ENCODE assay signal across 8 mouse cellular contexts in genomic region chr11:6443727-6444076, GRCm38 (mm10). TPM values are rescaled to one million over a fixed set of nuclear protein-coding genes. Genes with fewer than 3 reads are reported as not detected.
DNase-seq lines count a peak whose midpoint lies in the region; ATAC-seq and TF ChIP-seq lines count a peak whose summit lies in the region.

No protein-coding gene starts in this region.

- DNase-seq in lung, adult 2 months: no peak
- no peak for DNase-seq in lung, postnatal 4 days
- no peak for DNase-seq in embryonic facial prominence, embryonic 11.5 days (ENCODE audit: low spot score)
- DNase-seq in B cell, adult 2 months: no peak
- no peak for DNase-seq in urinary bladder, postnatal 25 days (ENCODE audit: low spot score)

- TF ChIP-seq POLR2A in lung, adult 2 months (IDR thresholded peaks at IDR 0.05; ENCODE audit: borderline replicate concordance, extremely low read depth, low read depth, low read length): no peak

- no peak for TF ChIP-seq CTCF in lung, adult 2 months (IDR thresholded peaks at IDR 0.05; ENCODE audit: insufficient read depth, low read length)

- peaks cover 6% of the 10 kb centered on the region; the same call in 1 of the 2 replicates for H3K4me1 ChIP-seq in lung, adult 2 months (ENCODE audit: control insufficient read depth, insufficient read depth, low read length)
- H3K4me1 ChIP-seq in embryonic facial prominence, embryonic 11.5 days (ENCODE audit: control insufficient read depth, insufficient read depth, low read length): no peaks in the 10 kb centered on the region
- no peaks in the 10 kb centered on the region; the same call in 1 of the 2 replicates for H3K4me1 ChIP-seq in intestine, embryonic 15.5 days (replicated peaks)
- H3K4me1 ChIP-seq in neural tube, embryonic 13.5 days (replicated peaks): peaks cover 18% of the 10 kb centered on the region

- H3K9ac ChIP-seq in embryonic facial prominence, embryonic 11.5 days (replicated peaks; ENCODE audit: low read length): peak overlapping the region; percentile 88
- peak overlapping the region; percentile 90 for H3K9ac ChIP-seq in intestine, embryonic 15.5 days
- H3K9ac ChIP-seq in neural tube, embryonic 13.5 days: peak overlapping the region; percentile 85

- H3K4me3 ChIP-seq in lung, adult 2 months (replicated peaks; ENCODE audit: extremely low read depth, low read depth, low read length): peak overlapping the region; percentile 96
- H3K4me3 ChIP-seq in embryonic facial prominence, embryonic 11.5 days (ENCODE audit: low read depth, low read length): peak overlapping the region; percentile 76
- peak overlapping the region; percentile 92 for H3K4me3 ChIP-seq in intestine, embryonic 15.5 days (replicated peaks)
- H3K4me3 ChIP-seq in neural tube, embryonic 13.5 days: peak overlapping the region; percentile 80

- H3K4me2 ChIP-seq in embryonic facial prominence, embryonic 11.5 days (ENCODE audit: low read depth, low read length): peak overlapping the region; percentile 30
- peak overlapping the region; percentile 59 for H3K4me2 ChIP-seq in intestine, embryonic 15.5 days (replicated peaks)
- H3K4me2 ChIP-seq in neural tube, embryonic 13.5 days: peak overlapping the region; percentile 78

- no peaks in the 10 kb centered on the region for H3K36me3 ChIP-seq in embryonic facial prominence, embryonic 11.5 days (replicated peaks; ENCODE audit: control insufficient read depth, insufficient read depth, low read depth, low read length)
- H3K36me3 ChIP-seq in intestine, embryonic 15.5 days: no peaks in the 10 kb centered on the region
- peaks cover 10% of the 10 kb centered on the region for H3K36me3 ChIP-seq in neural tube, embryonic 13.5 days

- H3K27me3 ChIP-seq in embryonic facial prominence, embryonic 11.5 days (ENCODE audit: control insufficient read depth, insufficient read depth, low read length): no peaks in the 10 kb centered on the region
- H3K27me3 ChIP-seq in intestine, embryonic 15.5 days (replicated peaks): no peaks in the 10 kb centered on the region
- H3K27me3 ChIP-seq in neural tube, embryonic 13.5 days: no peaks in the 10 kb centered on the region

- ATAC-seq in embryonic facial prominence, embryonic 11.5 days (replicated peaks; ENCODE audit: insufficient number of reproducible peaks, low FRiP score, low TSS enrichment, low read depth): no peak
- ATAC-seq in intestine, embryonic 15.5 days: no peak
- ATAC-seq in neural tube, embryonic 13.5 days (ENCODE audit: low read depth): no peak
- ATAC-seq in CD4-positive, CD25-positive, alpha-beta regulatory T cell, adult 4 months: no peak

- H3K27ac ChIP-seq in embryonic facial prominence, embryonic 11.5 days (replicated peaks; ENCODE audit: low read depth, low read length): peak overlapping the region; percentile 90
- peak overlapping the region; percentile 96 for H3K27ac ChIP-seq in intestine, embryonic 15.5 days
- peak overlapping the region; percentile 95 for H3K27ac ChIP-seq in neural tube, embryonic 13.5 days (replicated peaks)

- WGBS in lung, adult 2 months: under 1% methylated on average over 10 of the region's 10 CpGs
- WGBS in embryonic facial prominence, embryonic 11.5 days: under 1% methylated on average over 10 of the region's 10 CpGs
- WGBS in intestine, embryonic 15.5 days: 0% methylated on average over 10 of the region's 10 CpGs
- WGBS in neural tube, embryonic 13.5 days: under 1% methylated on average over 10 of the region's 10 CpGs

- H3K9me3 ChIP-seq in embryonic facial prominence, embryonic 11.5 days (replicated peaks; ENCODE audit: control insufficient read depth, low read length): no peaks in the 10 kb centered on the region
- H3K9me3 ChIP-seq in intestine, embryonic 15.5 days: no peaks in the 10 kb centered on the region
- H3K9me3 ChIP-seq in neural tube, embryonic 13.5 days: no peaks in the 10 kb centered on the region

RNA-seq across cellular contexts. Expression of gene H2afv, which starts 0.5 kb away (rescaled TPM):
- 39.1 and 51.4 TPM in 2 replicates for polyA plus RNA-seq in lung, adult 2 months (2012; rRNA removed)
- 853 and 854 TPM in 2 replicates for polyA plus RNA-seq in embryonic facial prominence, embryonic 11.5 days (2014; fragmentation: Nextera tagmentation; extraction: Ambion mirVana)
- polyA plus RNA-seq in intestine, embryonic 15.5 days (2015; fragmentation: Nextera tagmentation; extraction: Ambion mirVana): 424 and 429 TPM in 2 replicates
- 342 and 380 TPM in 2 replicates for polyA plus RNA-seq in neural tube, embryonic 13.5 days (2015; fragmentation: Nextera tagmentation; extraction: Ambion mirVana)
- polyA plus RNA-seq in CD4-positive, CD25-positive, alpha-beta regulatory T cell, adult 4 months (2017; shearing (Covaris generic)): 100 to 1,000 TPM; 147 to 164 TPM

RNA-seq across cellular contexts. Expression of gene Ppia, which starts 28.5 kb away (rescaled TPM):
- polyA plus RNA-seq in lung, adult 2 months (2012; rRNA removed): 407 and 532 TPM in 2 replicates
- 5,819 and 6,203 TPM in 2 replicates for polyA plus RNA-seq in embryonic facial prominence, embryonic 11.5 days (2014; fragmentation: Nextera tagmentation; extraction: Ambion mirVana)
- polyA plus RNA-seq in intestine, embryonic 15.5 days (2015; fragmentation: Nextera tagmentation; extraction: Ambion mirVana): 5,895 and 6,298 TPM in 2 replicates
- 4,471 and 4,554 TPM in 2 replicates for polyA plus RNA-seq in neural tube, embryonic 13.5 days (2015; fragmentation: Nextera tagmentation; extraction: Ambion mirVana)
- polyA plus RNA-seq in CD4-positive, CD25-positive, alpha-beta regulatory T cell, adult 4 months (2017; shearing (Covaris generic)): 1,000 to 10,000 TPM; 2,528 to 2,595 TPM

RNA-seq across cellular contexts. Expression of gene Purb, which starts 32.0 kb away (rescaled TPM):
- polyA plus RNA-seq in lung, adult 2 months (2012; rRNA removed): 10.7 and 11.0 TPM in 2 replicates
- polyA plus RNA-seq in embryonic facial prominence, embryonic 11.5 days (2014; fragmentation: Nextera tagmentation; extraction: Ambion mirVana): 14.8 and 15.8 TPM in 2 replicates
- polyA plus RNA-seq in intestine, embryonic 15.5 days (2015; fragmentation: Nextera tagmentation; extraction: Ambion mirVana): 26.6 and 28.8 TPM in 2 replicates
- polyA plus RNA-seq in neural tube, embryonic 13.5 days (2015; fragmentation: Nextera tagmentation; extraction: Ambion mirVana): 12.5 and 14.1 TPM in 2 replicates
- polyA plus RNA-seq in CD4-positive, CD25-positive, alpha-beta regulatory T cell, adult 4 months (2017; shearing (Covaris generic)): 10 to 100 TPM; 22.2 to 22.3 TPM

RNA-seq across cellular contexts. Expression of gene Zmiz2, which starts 54.8 kb away (rescaled TPM):
- 50.3 and 58.5 TPM in 2 replicates for polyA plus RNA-seq in lung, adult 2 months (2012; rRNA removed)
- polyA plus RNA-seq in embryonic facial prominence, embryonic 11.5 days (2014; fragmentation: Nextera tagmentation; extraction: Ambion mirVana): 9.0 and 9.6 TPM in 2 replicates
- 9.2 and 10.9 TPM in 2 replicates for polyA plus RNA-seq in intestine, embryonic 15.5 days (2015; fragmentation: Nextera tagmentation; extraction: Ambion mirVana)
- 21.1 and 25.8 TPM in 2 replicates for polyA plus RNA-seq in neural tube, embryonic 13.5 days (2015; fragmentation: Nextera tagmentation; extraction: Ambion mirVana)
- 10 to 100 TPM; 46.5 to 67.2 TPM for polyA plus RNA-seq in CD4-positive, CD25-positive, alpha-beta regulatory T cell, adult 4 months (2017; shearing (Covaris generic))
